Mouse (Mus musculus) CH12.LX (cell line): ENCODE data around the gene Gm20388. TPM values are rescaled to one million over a fixed set of nuclear protein-coding genes. Genes with fewer than 3 reads are reported as not detected.

ENCODE experiments used
- DNase-seq: peaks from one replicate; pipeline ENCODE4 v3.0.0-alpha.2; 2013; ENCODE audit errors: extremely low read depth
- H3K27ac ChIP-seq: 2 replicates; pipeline ENCODE4 v1.5.1; 2012; ENCODE audit warnings: low read depth, mild to moderate bottlenecking, control low read depth, moderate library complexity; ENCODE audit not compliant: insufficient read depth
- H3K27me3 ChIP-seq: replicated peaks from 2 replicates; pipeline ENCODE3; 2012; ENCODE audit warnings: inconsistent platforms
- H3K36me3 ChIP-seq, 2 experiments: replicated peaks in 1 of 2; 2 replicates each; pipeline versions ENCODE3 to v1.6.1; 2012; ENCODE audit warnings: inconsistent platforms in 1 of 2, low read length in 1 of 2, mild to moderate bottlenecking in 1 of 2, mixed read lengths in 1 of 2, moderate library complexity in 1 of 2; ENCODE audit not compliant: control insufficient read depth in 1 of 2, insufficient read depth in 1 of 2
- H3K4me1 ChIP-seq, 2 experiments: 2 replicates each; pipeline ENCODE4 v1.6.1; 2012; ENCODE audit warnings: inconsistent platforms in 1 of 2, moderate library complexity in 1 of 2; ENCODE audit not compliant: insufficient read depth in 2 of 2, control insufficient read depth in 1 of 2
- H3K4me2 ChIP-seq: 2 replicates; pipeline ENCODE4 v1.6.1; 2012; ENCODE audit warnings: low read depth, mild to moderate bottlenecking, control low read depth; ENCODE audit not compliant: poor library complexity, insufficient read depth, severe bottlenecking
- H3K4me3 ChIP-seq, 3 experiments: fragments of 150-350 bp in 1 of 3; sonication (generic) in 1 of 3; replicated peaks in 1 of 3; 2 replicates each; pipeline versions ENCODE3 to v1.5.1; 2011 to 2012; ENCODE audit warnings: low read depth in 2 of 3, low read length in 2 of 3, mild to moderate bottlenecking in 2 of 3, moderate library complexity in 2 of 3, control low read depth in 1 of 3, improper control_type of control experiment in 1 of 3, inconsistent platforms in 1 of 3, mixed read lengths in 1 of 3; ENCODE audit not compliant: poor library complexity in 1 of 3
- H3K79me2 ChIP-seq: replicated peaks from 2 replicates; pipeline ENCODE4 v1.6.1; 2012; ENCODE audit warnings: mild to moderate bottlenecking, moderate library complexity; ENCODE audit not compliant: control insufficient read depth, poor library complexity, insufficient read depth, severe bottlenecking; ENCODE audit errors: extremely low read depth
- H3K9ac ChIP-seq: 2 replicates; pipeline ENCODE4 v1.6.1; 2012; ENCODE audit warnings: low read depth, mild to moderate bottlenecking, control low read depth, moderate library complexity; ENCODE audit not compliant: insufficient read depth
- H3K9me3 ChIP-seq: replicated peaks from 2 replicates; pipeline ENCODE3; 2012; ENCODE audit warnings: low read length, inconsistent platforms, mixed read lengths
- CHD2 ChIP-seq: IDR thresholded peaks from 2 replicates; pipeline ENCODE4 v1.6.1; 2011; ENCODE audit warnings: low read length, improper control_type of control experiment
- CTCF ChIP-seq, 2 experiments: IDR thresholded peaks in 1 of 2; conservative IDR thresholded peaks in 1 of 2; 2 replicates each; pipeline ENCODE4 v1.5.1; 2011 to 2012; ENCODE audit warnings: low read depth in 2 of 2, low read length in 2 of 2, improper control_type of control experiment in 1 of 2, inconsistent platforms in 1 of 2, mild to moderate bottlenecking in 1 of 2, moderate library complexity in 1 of 2
- ELF1 ChIP-seq: IDR thresholded peaks from 2 replicates; pipeline ENCODE4 v1.6.1; 2014; ENCODE audit warnings: low read depth, mild to moderate bottlenecking, inconsistent platforms, low read length, improper control_type of control experiment
- IRF4 ChIP-seq: IDR thresholded peaks from 2 replicates; pipeline ENCODE4 v1.6.1; 2014; ENCODE audit warnings: low read depth, mild to moderate bottlenecking, inconsistent platforms, low read length, improper control_type of control experiment
- KAT2A ChIP-seq: IDR thresholded peaks from 2 replicates; pipeline ENCODE4 v1.6.1; 2012; ENCODE audit warnings: low read length, improper control_type of control experiment, inconsistent platforms; ENCODE audit not compliant: insufficient replicate concordance
- MAFK ChIP-seq: IDR thresholded peaks from 2 replicates; pipeline ENCODE4 v1.6.1; 2011; ENCODE audit warnings: low read length, improper control_type of control experiment; ENCODE audit not compliant: insufficient replicate concordance
- MAX ChIP-seq: IDR thresholded peaks from 2 replicates; pipeline ENCODE4 v1.6.1; 2011; ENCODE audit warnings: low read length, improper control_type of control experiment
- MAZ ChIP-seq: IDR thresholded peaks from 2 replicates; pipeline ENCODE4 v1.6.1; 2012; ENCODE audit warnings: low read depth, mild to moderate bottlenecking, inconsistent platforms, low read length, improper control_type of control experiment, moderate library complexity
- NELFE ChIP-seq: IDR thresholded peaks from 2 replicates; pipeline ENCODE4 v1.6.1; 2011; ENCODE audit warnings: low read depth, low read length, improper control_type of control experiment
- NRF1 ChIP-seq: IDR thresholded peaks from 2 replicates; pipeline ENCODE4 v1.6.1; 2014; ENCODE audit warnings: low read depth, mild to moderate bottlenecking, inconsistent platforms, low read length, improper control_type of control experiment, moderate library complexity
- PAX5 ChIP-seq: IDR thresholded peaks from 2 replicates; pipeline ENCODE4 v1.6.1; 2012; ENCODE audit warnings: low read length, inconsistent platforms, mixed read lengths
- POLR2A ChIP-seq: IDR thresholded peaks from 2 replicates; pipeline ENCODE4 v1.6.1; 2011; ENCODE audit warnings: low read depth, mild to moderate bottlenecking, improper control_type of control experiment, low read length
- POLR2AphosphoS2 ChIP-seq: IDR thresholded peaks from 2 replicates; pipeline ENCODE4 v1.6.1; 2011; ENCODE audit warnings: low read depth, low read length, improper control_type of control experiment
- RAD21 ChIP-seq: IDR thresholded peaks from 2 replicates; pipeline ENCODE4 v1.6.1; 2011; ENCODE audit warnings: low read depth, mild to moderate bottlenecking, low read length, improper control_type of control experiment, moderate library complexity
- SIN3A ChIP-seq: IDR thresholded peaks from 2 replicates; pipeline ENCODE4 v1.6.1; 2012; ENCODE audit warnings: low read length, improper control_type of control experiment, inconsistent platforms
- SMC3 ChIP-seq: IDR thresholded peaks from 2 replicates; pipeline ENCODE4 v1.6.1; 2011; ENCODE audit warnings: low read depth, low read length, improper control_type of control experiment
- USF2 ChIP-seq: conservative IDR thresholded peaks from 2 replicates; pipeline ENCODE4 v1.6.1; 2011; ENCODE audit warnings: low read depth, low read length, improper control_type of control experiment
- ZMIZ1 ChIP-seq: IDR thresholded peaks from 2 replicates; pipeline ENCODE4 v1.6.1; 2012; ENCODE audit warnings: low read depth, mild to moderate bottlenecking, inconsistent platforms, low read length, improper control_type of control experiment
- ZNF384 ChIP-seq: IDR thresholded peaks from 2 replicates; pipeline ENCODE4 v1.6.1; 2012; ENCODE audit warnings: low read depth, low read length, improper control_type of control experiment, inconsistent platforms
- dilution Hi-C: fragments of 300-500 bp; cut with MboI; formaldehyde crosslinking; loops from 2 replicates; pipeline ENCODE4 v1.14.3; 2020; ENCODE audit warnings: low sequenced_read_pairs; ENCODE audit not compliant: extremely low pct_unique_long_range_greater_than_20kb, extremely low pct_ligation_motif_present
- in situ Hi-C: fragments of 300-500 bp; cut with MboI; formaldehyde crosslinking; loops from 3 replicates; pipeline ENCODE4 v1.14.3; 2019; ENCODE audit warnings: low sequenced_read_pairs, low pct_ligation_motif_present, low pct_unique_long_range_greater_than_20kb, mixed read lengths
- polyA plus RNA-seq: library from polyadenylated mRNA; unstranded; fragments of >175 nt; gene quantifications from 2 replicates; pipeline ENCODE4 v1.2.1, GENCODE M21; 2012; ENCODE audit warnings: low read depth; ENCODE audit not compliant: insufficient read length
- total RNA-seq, 2 experiments: library from RNA; depleted of rRNA; stranded (reverse); fragments of 300-350 nt in 1 of 2; fragments of >200 nt in 1 of 2; gene quantifications; 2 replicates each; pipeline ENCODE4 v1.2.3; 2012 to 2014

Gm20388 gene
- total and polyA plus RNA-seq, 3 experiments = 14.8 to 26.3 (median 22.2) TPM

DNA sequence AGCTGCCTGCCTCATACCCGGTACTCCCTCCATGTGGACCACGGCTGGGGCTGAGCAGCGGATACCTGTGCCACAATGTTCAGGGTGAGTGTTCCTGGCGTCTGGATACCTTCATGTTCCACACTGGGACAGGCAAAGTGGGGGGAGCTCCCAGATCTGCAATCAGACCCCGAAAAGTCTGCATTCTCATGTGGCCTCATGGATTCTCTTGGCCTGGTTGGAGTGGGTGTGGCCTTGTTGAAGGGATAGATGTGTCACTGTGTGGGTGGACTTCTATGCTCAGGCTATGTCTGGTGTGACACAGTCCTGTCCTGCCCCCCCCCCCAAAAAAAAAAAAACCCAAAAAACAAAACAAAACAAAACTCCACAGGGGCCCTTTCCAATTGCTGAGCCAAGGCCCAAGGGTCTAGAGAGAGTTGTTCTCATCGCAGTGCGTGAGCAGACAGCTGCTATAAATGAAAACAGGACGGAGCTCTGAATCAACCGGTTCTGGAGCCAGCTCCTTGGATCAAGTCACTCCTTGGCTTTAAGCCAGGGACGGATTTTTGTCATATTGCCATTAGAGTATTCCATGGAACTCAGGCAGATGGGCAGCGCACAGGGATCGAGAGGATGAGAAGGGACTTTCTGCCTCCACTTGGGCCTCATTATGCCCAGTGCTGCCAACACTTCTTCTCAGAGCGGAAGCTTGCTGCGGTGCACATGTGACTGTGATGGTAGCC is 3231.3 kb downstream of the Gm20388 start:
- no peak for DNase-seq
- H3K4me2 ChIP-seq = no peak overlapping the region
- H3K9ac ChIP-seq = no peak overlapping the region
- in situ Hi-C loops = no loop called here
- no peak overlapping the region for H3K27ac ChIP-seq
- peaks cover 17% of the 10 kb centered on the region for H3K27me3 ChIP-seq
- H3K4me3 ChIP-seq = no peak overlapping the region
- H3K4me1 ChIP-seq = no peaks in the 10 kb centered on the region
- no peaks in the 10 kb centered on the region for H3K36me3 ChIP-seq
- TF ChIP-seq ZNF384 = no peak
- no peak for TF ChIP-seq NRF1
- TF ChIP-seq CHD2 = no peak
- TF ChIP-seq ELF1 = no peak
- dilution Hi-C loops = no loop called here
- H3K9me3 ChIP-seq = peaks cover 2% of the 10 kb centered on the region
- no peaks in the 10 kb centered on the region for H3K79me2 ChIP-seq

- no peak overlapping the region for H3K9ac ChIP-seq
- in situ Hi-C loops = no loop called here
- H3K27ac ChIP-seq = no peak overlapping the region
- TF ChIP-seq USF2 = no peak
- peak in 1 of 2 experiments; percentile 78; a peak in 2 of 4 replicates for TF ChIP-seq CTCF (conservative IDR thresholded peaks at IDR 0.05 in 1 of 2, IDR thresholded peaks at IDR 0.05 in 1 of 2; ENCODE audit: low read depth in 2 of 2, low read length in 2 of 2)
- no peak for TF ChIP-seq KAT2A
- no peak for TF ChIP-seq POLR2AphosphoS2
- TF ChIP-seq IRF4 = no peak
- no peak for TF ChIP-seq MAX
- TF ChIP-seq SIN3A = no peak
- peak; percentile 62 for TF ChIP-seq RAD21
- no peak for TF ChIP-seq MAZ
- TF ChIP-seq POLR2A = no peak
- no peak for TF ChIP-seq PAX5
- TF ChIP-seq NELFE = no peak
- TF ChIP-seq MAFK = no peak
- TF ChIP-seq SMC3 = peak; percentile 74
- no peak for TF ChIP-seq ZMIZ1
- H3K27me3 ChIP-seq = peaks cover 34% of the 10 kb centered on the region
- no peak overlapping the region for H3K4me2 ChIP-seq
- H3K79me2 ChIP-seq = no peaks in the 10 kb centered on the region
- H3K9me3 ChIP-seq = peaks cover 2% of the 10 kb centered on the region
- H3K4me1 ChIP-seq = no peaks in the 10 kb centered on the region
- peak; percentile 19 for DNase-seq
- H3K4me3 ChIP-seq = no peak overlapping the region
- dilution Hi-C loops = no loop called here
- H3K36me3 ChIP-seq = no peaks in the 10 kb centered on the region
Observed at GRCm38 (mm10) chr8:123145279-123145678, 3234.6 kb downstream of the Gm20388 start.
